Mouse (Mus musculus) CH12.LX (cell line): ENCODE measurements around the gene Spsb2.
A peak's percentile ranks its signal among the peaks of the same experiment; 100 is the strongest.

Experiments used
- CTCF ChIP-seq, 2 experiments: IDR thresholded peaks in 1 of 2; conservative IDR thresholded peaks in 1 of 2; 2 replicates each; pipeline ENCODE4 v1.5.1; 2011 to 2012; ENCODE audit warnings: low read depth in 2 of 2, low read length in 2 of 2, improper control_type of control experiment in 1 of 2, inconsistent platforms in 1 of 2, mild to moderate bottlenecking in 1 of 2, moderate library complexity in 1 of 2
- EP300 ChIP-seq: IDR thresholded peaks from 2 replicates; pipeline ENCODE4 v1.6.1; 2011; ENCODE audit warnings: low read length, improper control_type of control experiment
- ETS1 ChIP-seq: conservative IDR thresholded peaks from 2 replicates; pipeline ENCODE4 v1.6.1; 2012; ENCODE audit warnings: low read depth, mild to moderate bottlenecking, inconsistent platforms, low read length, improper control_type of control experiment, moderate library complexity
- JUN ChIP-seq: IDR thresholded peaks from 2 replicates; pipeline ENCODE4 v1.6.1; 2011; ENCODE audit warnings: low read depth, mild to moderate bottlenecking, low read length, improper control_type of control experiment, moderate library complexity; ENCODE audit not compliant: insufficient read depth
- KAT2A ChIP-seq: IDR thresholded peaks from 2 replicates; pipeline ENCODE4 v1.6.1; 2012; ENCODE audit warnings: low read length, improper control_type of control experiment, inconsistent platforms; ENCODE audit not compliant: insufficient replicate concordance
- MEF2A ChIP-seq: IDR thresholded peaks from 2 replicates; pipeline ENCODE4 v1.6.1; 2014; ENCODE audit warnings: low read depth, mild to moderate bottlenecking, inconsistent platforms, low read length, improper control_type of control experiment, borderline replicate concordance
- PAX5 ChIP-seq: IDR thresholded peaks from 2 replicates; pipeline ENCODE4 v1.6.1; 2012; ENCODE audit warnings: low read length, inconsistent platforms, mixed read lengths
- POLR2A ChIP-seq: IDR thresholded peaks from 2 replicates; pipeline ENCODE4 v1.6.1; 2011; ENCODE audit warnings: low read depth, mild to moderate bottlenecking, improper control_type of control experiment, low read length
- POLR2AphosphoS2 ChIP-seq: IDR thresholded peaks from 2 replicates; pipeline ENCODE4 v1.6.1; 2011; ENCODE audit warnings: low read depth, low read length, improper control_type of control experiment
- USF1 ChIP-seq: IDR thresholded peaks from 2 replicates; pipeline ENCODE4 v1.6.1; 2014; ENCODE audit warnings: low read depth, mild to moderate bottlenecking, inconsistent platforms, low read length, improper control_type of control experiment
- USF2 ChIP-seq: conservative IDR thresholded peaks from 2 replicates; pipeline ENCODE4 v1.6.1; 2011; ENCODE audit warnings: low read depth, low read length, improper control_type of control experiment

DNA sequence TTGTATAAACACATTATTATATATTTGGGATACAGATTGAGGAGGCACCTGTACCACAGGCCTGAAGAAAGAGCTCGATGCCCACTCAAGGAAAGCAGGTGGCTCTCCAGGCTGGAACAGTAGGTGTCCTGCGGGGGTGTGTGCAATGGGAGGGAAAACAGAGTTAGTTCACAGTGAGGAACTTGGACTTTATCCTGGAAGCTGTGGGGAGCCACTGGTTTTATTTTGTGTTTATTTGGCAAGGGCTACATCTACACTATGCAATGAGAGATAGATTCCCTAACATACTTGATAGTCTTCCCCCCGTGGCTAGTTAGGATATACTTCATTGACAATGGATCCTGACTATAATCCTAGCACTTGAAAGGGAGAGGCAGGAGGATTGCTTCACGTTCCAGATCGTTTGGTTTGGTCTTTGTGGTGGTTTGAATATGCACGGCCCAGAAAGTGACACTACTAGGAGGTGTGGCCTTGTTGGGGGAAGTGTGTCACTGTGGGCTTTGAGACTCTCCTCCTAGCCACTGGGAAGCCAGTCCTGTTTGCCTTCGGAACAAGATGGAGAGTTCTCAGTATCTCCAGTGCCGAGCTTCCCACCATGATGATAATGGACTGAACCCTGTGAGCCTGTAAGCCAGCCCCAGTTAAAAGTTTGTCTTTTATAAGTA, 21.6 kb upstream of the Spsb2 start:
- TF ChIP-seq USF1, result no peak
- peak; percentile 19; the same call in 1 of the 2 replicates for TF ChIP-seq MEF2A
- TF ChIP-seq POLR2AphosphoS2, result no peak
- TF ChIP-seq CTCF (conservative IDR thresholded peaks at IDR 0.05 in 1 of 2, IDR thresholded peaks at IDR 0.05 in 1 of 2; ENCODE audit: low read depth in 2 of 2, low read length in 2 of 2), result no peak
- no peak for TF ChIP-seq USF2
- TF ChIP-seq POLR2A, result peak; percentile 75
- no peak for TF ChIP-seq EP300
- TF ChIP-seq JUN, result no peak
- no peak for TF ChIP-seq ETS1
- no peak for TF ChIP-seq KAT2A
- TF ChIP-seq PAX5, result no peak
